Mouse (Mus musculus): ENCODE data around the gene Slc12a5. TPM values are rescaled to one million over a fixed set of nuclear protein-coding genes. Genes with fewer than 3 reads are reported as not detected.

The Slc12a5 gene
- polyA plus RNA-seq, 1 experiment from 2014 or later = 60.5 TPM

GRCm38 (mm10) chr2:164967761-164968440, 7.3 kb downstream of the Slc12a5 start:
- Histone ChIP-seq H3K9me3 (no peaks in the 10 kb centered on the region), H3K4me1 (replicated peaks) (peaks cover 84% of the 10 kb centered on the region), H3K4me3 (peak overlapping the region; percentile 65), H3K36me3 (no peaks in the 10 kb centered on the region), H3K27me3 (peaks cover 20% of the 10 kb centered on the region), H3K27ac (replicated peaks) (peak overlapping the region; percentile 92), H3K9ac (peak overlapping the region; percentile 64), H3K4me2 (peak overlapping the region; percentile 86)
- ATAC-seq (ENCODE audit: low FRiP score, low read depth) = peak; percentile 75
- WGBS = under 1% methylated on average over 62 of the region's 65 CpGs

GRCm38 (mm10) chr2:164968451-164968851, 7.8 kb downstream of the Slc12a5 start:
- Histone ChIP-seq H3K27ac (replicated peaks) (peak overlapping the region; percentile 92), H3K9me3 (no peaks in the 10 kb centered on the region), H3K9ac (peak overlapping the region; percentile 64), H3K36me3 (no peaks in the 10 kb centered on the region), H3K4me1 (replicated peaks) (peaks cover 79% of the 10 kb centered on the region), H3K27me3 (peaks cover 20% of the 10 kb centered on the region), H3K4me2 (peak overlapping the region; percentile 86), H3K4me3 (peak overlapping the region; percentile 65)
- no peak; the same call in 1 of the 2 replicates for ATAC-seq (ENCODE audit: low FRiP score, low read depth)
- WGBS = under 1% methylated on average over 29 of the region's 29 CpGs

DNA sequence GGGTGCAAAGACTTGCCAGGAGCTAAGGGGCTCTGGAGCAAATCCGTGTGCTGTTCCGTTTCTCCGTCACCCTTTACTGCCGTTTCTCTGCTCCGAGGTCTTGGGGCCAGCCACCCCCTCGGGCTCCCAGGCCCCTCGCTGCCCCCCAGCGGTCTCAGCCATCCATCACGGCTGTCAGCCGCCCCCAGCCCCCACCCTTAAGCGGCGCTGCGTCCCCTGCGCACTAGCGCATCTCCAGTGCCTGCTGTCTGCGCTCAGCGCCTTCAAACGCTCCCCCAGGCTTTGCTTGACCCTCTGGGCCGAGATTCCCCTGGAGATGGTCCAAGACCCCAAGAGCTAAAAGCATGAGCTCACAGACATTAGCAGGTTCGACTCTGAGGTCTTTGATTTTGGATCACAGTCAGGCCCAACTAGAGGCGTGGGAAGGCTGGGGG, 8.8 kb downstream of the Slc12a5 start:
- WGBS = under 1% methylated on average over 21 of the region's 21 CpGs
- Histone ChIP-seq H3K4me2 (peak overlapping the region; percentile 86), H3K27me3 (peaks cover 20% of the 10 kb centered on the region), H3K4me3 (peak overlapping the region; percentile 65), H3K27ac (replicated peaks) (peak overlapping the region; percentile 92), H3K4me1 (replicated peaks) (peaks cover 70% of the 10 kb centered on the region), H3K9ac (peak overlapping the region; percentile 64), H3K36me3 (no peaks in the 10 kb centered on the region), H3K9me3 (no peaks in the 10 kb centered on the region)
- no peak for ATAC-seq (ENCODE audit: low FRiP score, low read depth)

DNA sequence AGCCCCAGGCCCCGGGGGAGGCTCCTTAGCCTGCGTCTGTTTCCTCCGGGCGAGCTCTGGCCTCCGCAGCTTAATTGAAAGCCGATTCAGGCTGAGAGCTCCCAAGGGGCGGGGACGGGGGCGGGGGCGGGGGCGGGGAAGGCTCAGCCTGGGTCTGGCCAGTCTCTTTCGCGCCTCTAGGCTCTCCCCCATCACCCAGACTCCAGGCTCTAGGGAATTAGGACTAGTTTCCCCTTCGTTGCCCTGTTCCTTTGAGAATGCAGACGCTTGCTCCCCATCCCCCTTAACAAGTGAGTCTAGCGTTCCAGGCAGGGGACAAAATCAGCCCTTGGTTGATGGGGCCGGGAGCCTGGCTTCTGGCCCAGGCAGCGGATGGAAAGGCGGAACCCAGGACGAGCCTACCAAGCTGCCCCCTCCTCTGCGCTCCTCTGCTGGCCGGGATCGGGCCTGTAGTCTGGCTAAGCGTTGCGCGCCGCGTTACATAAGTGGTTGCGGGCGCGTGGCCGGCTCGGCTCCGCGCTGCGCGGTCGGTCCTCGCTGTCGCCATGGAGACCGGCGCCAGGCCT, 10.1 kb downstream of the Slc12a5 start:
- H3K27me3 ChIP-seq = peaks cover 20% of the 10 kb centered on the region
- peak overlapping the region; percentile 64 for H3K9ac ChIP-seq
- H3K4me2 ChIP-seq = peak overlapping the region; percentile 86
- no peaks in the 10 kb centered on the region for H3K36me3 ChIP-seq
- no peaks in the 10 kb centered on the region for H3K9me3 ChIP-seq
- H3K27ac ChIP-seq (replicated peaks) = peak overlapping the region; percentile 52; the same call in 1 of the 2 replicates
- H3K4me3 ChIP-seq = peak overlapping the region; percentile 65
- H3K4me1 ChIP-seq (replicated peaks) = peaks cover 60% of the 10 kb centered on the region
- under 1% methylated on average over 42 of the region's 42 CpGs for WGBS
- ATAC-seq (ENCODE audit: low FRiP score, low read depth) = peak; percentile 47; the same call in 1 of the 2 replicates

GRCm38 (mm10) chr2:164972646-164973045, 12.0 kb downstream of the Slc12a5 start:
- no peak overlapping the region for H3K4me2 ChIP-seq
- no peak overlapping the region for H3K27ac ChIP-seq (replicated peaks)
- ATAC-seq (ENCODE audit: low FRiP score, low read depth) = no peak
- H3K9me3 ChIP-seq = no peaks in the 10 kb centered on the region
- peaks cover 54% of the 10 kb centered on the region for H3K4me1 ChIP-seq (replicated peaks)
- H3K27me3 ChIP-seq = peaks cover 12% of the 10 kb centered on the region; the same call in 1 of the 2 replicates
- no peak overlapping the region for H3K9ac ChIP-seq
- no peak overlapping the region for H3K4me3 ChIP-seq
- WGBS = 56% methylated on average over 5 of the region's 5 CpGs
- no peaks in the 10 kb centered on the region for H3K36me3 ChIP-seq

DNA sequence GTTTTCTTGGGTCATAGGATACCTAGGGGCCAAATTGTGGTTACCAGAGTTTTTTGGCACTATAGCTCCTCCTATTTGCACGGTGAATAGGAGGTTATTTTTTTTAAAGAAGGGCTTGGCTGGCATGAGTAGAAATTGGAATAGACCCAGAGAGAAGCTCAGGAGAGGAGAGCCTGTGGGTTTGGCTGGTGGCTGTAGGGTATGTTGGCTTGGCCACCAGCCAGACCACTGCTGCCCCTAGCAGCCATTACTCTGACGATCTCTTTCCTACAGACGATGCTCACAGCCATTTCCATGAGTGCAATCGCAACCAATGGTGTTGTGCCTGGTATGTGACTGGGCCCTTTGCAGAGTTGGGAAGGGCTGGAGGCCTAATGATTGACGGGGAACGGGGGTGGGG, 15.0 kb downstream of the Slc12a5 start:
- Histone ChIP-seq H3K27me3 (no peaks in the 10 kb centered on the region), H3K27ac (replicated peaks) (no peak overlapping the region), H3K9me3 (no peaks in the 10 kb centered on the region), H3K36me3 (peaks cover 6% of the 10 kb centered on the region; the same call in 1 of the 2 replicates), H3K4me2 (no peak overlapping the region), H3K4me1 (replicated peaks) (peaks cover 31% of the 10 kb centered on the region), H3K4me3 (no peak overlapping the region), H3K9ac (no peak overlapping the region)
- WGBS = 60% methylated on average over 6 of the region's 6 CpGs
- no peak for ATAC-seq (ENCODE audit: low FRiP score, low read depth)

GRCm38 (mm10) chr2:164979749-164980148, 19.1 kb downstream of the Slc12a5 start:
- H3K9ac ChIP-seq = no peak overlapping the region
- H3K4me3 ChIP-seq = no peak overlapping the region
- no peak overlapping the region for H3K4me2 ChIP-seq
- ATAC-seq (ENCODE audit: low FRiP score, low read depth) = no peak
- no peak overlapping the region for H3K27ac ChIP-seq (replicated peaks)
- H3K4me1 ChIP-seq (replicated peaks) = peaks cover 12% of the 10 kb centered on the region
- peaks cover 22% of the 10 kb centered on the region for H3K36me3 ChIP-seq
- no peaks in the 10 kb centered on the region for H3K9me3 ChIP-seq
- WGBS = 24% methylated on average over 7 of the region's 7 CpGs
- no peaks in the 10 kb centered on the region for H3K27me3 ChIP-seq

GRCm38 (mm10) chr2:164985962-164986361, 25.4 kb downstream of the Slc12a5 start:
- H3K27me3 ChIP-seq = no peaks in the 10 kb centered on the region
- H3K36me3 ChIP-seq = peaks cover 29% of the 10 kb centered on the region
- no peak overlapping the region for H3K4me2 ChIP-seq
- no peak overlapping the region for H3K9ac ChIP-seq
- H3K4me1 ChIP-seq (replicated peaks) = no peaks in the 10 kb centered on the region
- no peak for ATAC-seq (ENCODE audit: low FRiP score, low read depth)
- no peak overlapping the region for H3K4me3 ChIP-seq
- no peaks in the 10 kb centered on the region for H3K9me3 ChIP-seq
- 81% methylated on average over 6 of the region's 6 CpGs for WGBS
- no peak overlapping the region for H3K27ac ChIP-seq (replicated peaks)

DNA sequence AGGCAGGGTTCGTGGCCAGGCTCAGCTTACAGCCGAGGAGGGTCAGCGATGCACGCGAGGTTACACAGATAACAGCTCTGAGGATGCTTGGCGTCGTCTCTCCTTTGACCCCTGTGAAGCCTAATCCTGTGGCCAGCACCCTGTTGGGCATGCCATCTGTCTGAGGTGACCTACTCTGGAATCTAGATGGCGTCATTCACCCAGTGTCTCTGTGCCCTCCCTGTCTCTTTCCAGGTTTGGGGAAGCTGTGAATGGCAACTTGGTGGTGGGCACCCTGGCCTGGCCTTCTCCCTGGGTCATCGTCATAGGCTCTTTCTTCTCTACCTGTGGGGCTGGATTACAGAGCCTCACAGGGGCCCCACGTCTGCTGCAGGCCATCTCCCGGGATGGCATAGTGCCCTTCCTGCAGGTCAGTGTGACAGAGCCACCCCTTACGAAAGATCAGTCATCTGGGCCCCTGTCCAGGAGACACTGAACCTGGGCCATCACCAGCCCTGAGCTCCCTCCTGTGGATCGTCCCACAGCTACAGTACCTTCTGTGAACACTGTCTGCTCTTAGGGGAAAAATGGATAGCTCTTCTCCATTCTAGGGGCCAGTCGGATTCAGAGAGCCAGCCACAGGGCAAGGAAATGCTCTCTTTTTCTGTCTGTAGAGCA, 25.9 kb downstream of the Slc12a5 start:
- Histone ChIP-seq H3K9ac (no peak overlapping the region), H3K4me2 (no peak overlapping the region), H3K36me3 (peaks cover 27% of the 10 kb centered on the region), H3K9me3 (no peaks in the 10 kb centered on the region), H3K4me1 (replicated peaks) (no peaks in the 10 kb centered on the region), H3K27ac (replicated peaks) (no peak overlapping the region), H3K27me3 (no peaks in the 10 kb centered on the region), H3K4me3 (no peak overlapping the region)
- ATAC-seq (ENCODE audit: low FRiP score, low read depth) = no peak
- WGBS = 80% methylated on average over 14 of the region's 14 CpGs

- Histone ChIP-seq H3K9ac (no peak overlapping the region), H3K27me3 (no peaks in the 10 kb centered on the region), H3K9me3 (no peaks in the 10 kb centered on the region), H3K4me1 (replicated peaks) (no peaks in the 10 kb centered on the region), H3K27ac (replicated peaks) (no peak overlapping the region), H3K4me3 (no peak overlapping the region), H3K4me2 (no peak overlapping the region), H3K36me3 (peaks cover 18% of the 10 kb centered on the region)
- no peak for ATAC-seq (ENCODE audit: low FRiP score, low read depth)
- 65% methylated on average over 13 of the region's 13 CpGs for WGBS
Measured at GRCm38 (mm10) chr2:164988777-164989176, 28.2 kb downstream of the Slc12a5 start.

DNA sequence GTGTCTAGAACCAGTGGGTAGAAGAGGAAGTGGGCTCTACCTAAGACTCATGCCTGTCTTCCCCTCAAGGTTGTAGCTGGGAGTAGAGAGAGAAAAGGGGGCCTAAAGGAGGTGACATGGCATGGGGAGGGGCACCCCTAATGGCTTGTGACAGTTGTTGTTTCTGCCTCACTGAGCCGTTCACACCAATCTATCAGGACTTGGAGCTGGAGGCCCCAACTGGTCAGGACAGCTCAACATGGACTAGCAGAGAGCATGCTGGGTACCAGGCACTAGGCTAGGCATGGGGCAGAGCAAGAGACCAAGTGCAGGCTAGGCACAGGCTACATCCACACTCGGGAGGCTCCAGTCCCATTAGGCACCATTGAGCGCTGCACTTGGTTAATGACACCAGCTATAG, 30.5 kb downstream of the Slc12a5 start:
- no peak overlapping the region for H3K4me3 ChIP-seq
- H3K4me2 ChIP-seq = no peak overlapping the region
- 71% methylated on average over 3 of the region's 3 CpGs for WGBS
- H3K27me3 ChIP-seq = no peaks in the 10 kb centered on the region
- H3K4me1 ChIP-seq (replicated peaks) = no peaks in the 10 kb centered on the region
- peaks cover 19% of the 10 kb centered on the region for H3K36me3 ChIP-seq
- H3K9me3 ChIP-seq = no peaks in the 10 kb centered on the region
- no peak overlapping the region for H3K27ac ChIP-seq (replicated peaks)
- no peak overlapping the region for H3K9ac ChIP-seq
- ATAC-seq (ENCODE audit: low FRiP score, low read depth) = no peak

- Histone ChIP-seq H3K4me2 (no peak overlapping the region), H3K4me1 (replicated peaks) (no peaks in the 10 kb centered on the region; the same call in 1 of the 2 replicates), H3K9ac (no peak overlapping the region), H3K4me3 (no peak overlapping the region), H3K9me3 (no peaks in the 10 kb centered on the region), H3K27ac (replicated peaks) (no peak overlapping the region), H3K27me3 (no peaks in the 10 kb centered on the region), H3K36me3 (peaks cover 19% of the 10 kb centered on the region)
- ATAC-seq (ENCODE audit: low FRiP score, low read depth) = no peak
- WGBS = 45% methylated on average over 10 of the region's 10 CpGs
Measured at GRCm38 (mm10) chr2:164991808-164992207, 31.2 kb downstream of the Slc12a5 start.

All from hindbrain, embryonic 15.5 days (tissue).